Mouse (Mus musculus) urinary bladder, postnatal 0 days (tissue): ENCODE data around the gene Hoxa3. TPM values are rescaled to one million over a fixed set of nuclear protein-coding genes. Genes with fewer than 3 reads are reported as not detected.

Experiments used
- polyA plus RNA-seq: library from polyadenylated mRNA; unstranded; fragments of >200 nt; fragmentation: Nextera tagmentation; extraction: Ambion mirVana; gene quantifications from 2 replicates; pipeline ENCODE4 v1.2.1, GENCODE M21; 2015

Hoxa3 gene
- polyA plus RNA-seq: 0.46 and 0.83 TPM in 2 replicates

DNA sequence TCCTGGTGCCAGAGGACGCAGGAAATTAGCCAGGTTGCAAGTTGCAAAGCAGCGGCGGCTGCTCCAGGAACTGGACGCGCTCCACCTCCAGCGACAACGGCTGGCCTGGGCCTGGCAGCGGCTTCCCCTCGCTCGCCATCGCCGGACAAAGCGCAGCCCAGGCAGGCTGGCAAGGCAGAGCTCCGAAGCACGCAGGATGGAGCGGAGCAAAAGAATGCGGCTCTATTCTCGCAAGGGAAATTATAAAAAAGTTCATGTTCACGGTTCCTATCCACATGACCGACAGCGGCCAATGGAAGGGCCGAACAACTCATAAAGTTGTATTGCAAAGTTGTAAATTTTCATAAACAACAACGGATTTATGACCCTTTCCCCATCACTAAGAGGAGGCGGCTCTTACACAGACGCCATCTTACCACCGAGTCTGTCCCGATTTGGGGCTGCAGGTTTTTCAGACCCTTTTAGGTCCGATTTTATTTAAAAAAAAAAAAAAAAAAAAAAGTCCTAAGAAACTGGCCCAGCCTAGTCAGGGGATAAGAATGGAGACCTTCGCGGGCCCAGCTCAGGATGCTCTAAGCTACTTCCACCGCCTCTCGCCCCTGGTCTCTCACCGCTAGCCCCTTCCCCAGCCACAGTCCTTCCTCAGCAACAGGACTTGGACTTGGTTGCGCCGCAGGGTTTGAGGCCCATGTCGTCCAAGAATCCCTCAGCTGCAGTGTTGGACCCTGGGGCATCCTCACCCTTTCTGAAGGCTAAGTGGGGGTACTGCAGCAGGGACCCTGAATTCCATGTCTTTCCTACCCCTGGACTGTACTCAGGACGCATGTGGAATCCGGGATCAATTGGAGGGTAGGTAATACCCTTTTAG, at the start of gene Hoxa3, which contains the start of gene Gm28308:
Gene Hoxa3, minus strand, starts transcription at position 218 of the 868 bp plus-strand sequence.
Gene Gm28308, minus strand, starts transcription at position 221 of the 868 bp plus-strand sequence.

DNA sequence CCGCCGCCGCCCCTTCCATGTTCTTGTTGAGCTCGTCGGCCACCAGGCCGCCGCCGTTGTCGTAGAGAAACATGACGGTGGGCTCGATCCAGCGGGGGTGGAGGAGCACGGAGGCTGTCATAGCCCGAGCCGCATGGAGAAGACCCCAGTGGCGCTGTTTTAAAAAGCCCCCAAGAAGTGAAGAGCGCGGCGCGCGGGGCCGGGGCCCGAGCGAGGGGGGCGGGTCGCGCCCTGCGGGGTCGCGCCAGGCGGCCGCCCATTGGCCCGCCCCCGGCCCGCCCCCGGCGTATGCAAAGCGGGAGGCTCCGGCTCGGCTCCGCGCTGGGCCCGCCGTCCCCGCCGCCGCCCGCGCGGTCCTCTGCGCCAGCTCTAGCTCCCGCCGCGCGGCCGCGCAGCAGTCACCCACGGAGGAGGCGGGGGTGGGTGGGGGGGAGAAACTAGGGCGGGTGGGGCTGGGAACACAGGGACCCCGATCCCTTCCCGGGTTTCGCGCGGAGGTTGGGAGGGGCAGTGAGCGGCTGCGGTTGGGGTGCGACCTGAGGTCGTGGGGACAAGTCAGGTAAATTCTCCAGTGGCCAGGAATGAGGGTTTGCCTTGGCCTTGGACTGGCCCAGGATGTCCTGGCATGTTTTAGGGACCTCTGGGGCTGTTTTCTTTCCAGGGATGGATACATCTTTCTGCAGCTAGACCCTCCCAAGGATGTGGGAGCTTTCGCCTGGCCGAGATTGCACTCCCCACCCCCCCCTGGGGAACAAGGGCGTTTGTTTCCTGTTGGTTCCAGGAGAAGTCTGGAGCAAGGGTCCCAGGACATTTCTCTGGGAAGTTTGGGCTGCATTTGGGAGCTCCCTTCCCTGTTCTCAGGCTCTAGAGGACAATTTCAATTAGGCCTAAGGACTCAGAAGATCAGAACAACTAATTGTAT, 47.8 kb upstream of the Hoxa3 start, which contains the start of gene Hoxa13:
Gene Hoxa13, minus strand, starts transcription at position 227 of the 922 bp plus-strand sequence.

DNA sequence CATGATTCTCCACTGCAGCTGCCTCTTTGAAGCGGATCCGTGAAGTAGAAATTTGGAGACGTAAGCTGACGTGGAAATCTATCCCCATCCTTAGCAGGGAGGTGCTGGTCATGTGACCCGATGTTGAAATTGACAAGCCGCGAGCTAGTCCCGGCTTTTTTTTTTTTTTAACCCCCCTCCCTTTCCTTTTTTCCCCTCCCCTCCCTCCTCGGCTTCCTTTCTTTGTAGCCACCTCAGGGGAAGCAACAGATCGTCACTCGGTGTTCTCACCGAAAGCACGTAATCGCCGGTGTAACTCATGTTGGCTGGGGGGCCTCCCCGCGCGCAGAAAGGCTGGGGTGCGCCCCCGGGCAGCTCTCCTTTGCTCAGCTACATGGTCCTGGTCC, 32.6 kb upstream of the Hoxa3 start, which contains the start of gene Hoxa11:
Gene Hoxa11, minus strand, starts transcription at position 54 of the 386 bp plus-strand sequence.

DNA sequence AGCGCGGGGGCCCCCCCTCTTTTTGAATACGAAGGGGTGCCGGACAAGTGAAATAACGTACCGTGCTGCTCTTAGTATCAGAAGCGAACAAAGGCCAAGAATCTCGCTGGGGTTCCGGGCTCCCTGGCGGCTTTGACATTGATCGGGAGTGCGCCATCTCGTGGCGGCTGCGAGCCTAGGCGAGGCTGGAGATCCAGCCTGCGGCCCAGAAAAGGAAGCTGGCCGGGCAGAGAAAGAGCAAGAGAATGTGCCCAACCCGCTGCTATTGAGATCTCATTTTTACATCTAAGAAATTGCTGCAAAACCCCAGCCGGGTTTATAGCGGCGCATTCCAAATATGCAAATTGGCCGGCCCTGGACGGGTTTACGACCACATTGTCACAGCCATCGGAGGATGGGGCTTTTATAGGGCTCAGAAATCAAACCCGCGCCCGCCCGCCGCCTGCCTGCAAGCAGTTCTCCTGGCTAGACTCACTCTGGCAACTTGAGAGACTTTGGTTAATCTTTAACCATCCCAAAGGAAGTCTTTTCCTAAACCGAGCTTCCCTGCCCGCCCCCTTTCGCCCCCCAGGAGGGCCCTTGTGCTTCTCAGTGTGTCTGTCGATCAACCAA, 27.4 kb upstream of the Hoxa3 start, which contains the start of gene Hoxa10:
Gene Hoxa10, minus strand, starts transcription at position 466 of the 612 bp plus-strand sequence.

DNA sequence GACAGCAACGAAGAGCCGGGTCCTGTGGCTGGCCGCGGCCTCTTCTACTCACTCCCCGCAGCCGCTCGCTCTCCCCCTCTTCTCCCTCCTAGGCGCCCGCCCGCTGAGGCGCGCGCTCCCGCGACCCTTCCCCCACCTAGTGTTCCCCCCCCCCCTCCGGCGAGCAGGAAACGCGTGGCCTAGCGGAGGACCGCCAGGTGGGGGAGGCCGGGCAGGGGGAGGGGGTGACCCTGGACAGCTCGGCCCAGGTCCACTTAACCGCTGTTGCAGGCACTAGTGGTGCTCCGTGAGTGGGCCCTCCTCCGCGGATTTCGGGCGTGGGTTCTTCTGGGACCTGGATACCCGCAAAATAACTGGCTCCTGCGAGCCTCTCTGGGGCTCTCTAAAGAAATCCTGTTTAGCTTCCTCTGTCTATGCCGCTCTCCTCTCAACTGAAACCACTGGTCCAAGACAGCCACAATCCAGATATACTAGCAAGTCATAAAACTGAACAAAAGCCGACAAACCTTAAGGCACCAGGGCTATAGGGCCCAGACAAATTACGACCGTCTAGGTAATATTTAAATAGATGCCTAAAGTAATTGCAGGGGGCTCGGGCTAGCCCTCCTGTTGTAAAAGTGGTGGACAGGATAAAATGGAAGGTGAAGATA, 17.5 kb upstream of the Hoxa3 start, which contains the start of gene Hoxa9:
Gene Hoxa9, minus strand, starts transcription at position 574 of the 650 bp plus-strand sequence.

DNA sequence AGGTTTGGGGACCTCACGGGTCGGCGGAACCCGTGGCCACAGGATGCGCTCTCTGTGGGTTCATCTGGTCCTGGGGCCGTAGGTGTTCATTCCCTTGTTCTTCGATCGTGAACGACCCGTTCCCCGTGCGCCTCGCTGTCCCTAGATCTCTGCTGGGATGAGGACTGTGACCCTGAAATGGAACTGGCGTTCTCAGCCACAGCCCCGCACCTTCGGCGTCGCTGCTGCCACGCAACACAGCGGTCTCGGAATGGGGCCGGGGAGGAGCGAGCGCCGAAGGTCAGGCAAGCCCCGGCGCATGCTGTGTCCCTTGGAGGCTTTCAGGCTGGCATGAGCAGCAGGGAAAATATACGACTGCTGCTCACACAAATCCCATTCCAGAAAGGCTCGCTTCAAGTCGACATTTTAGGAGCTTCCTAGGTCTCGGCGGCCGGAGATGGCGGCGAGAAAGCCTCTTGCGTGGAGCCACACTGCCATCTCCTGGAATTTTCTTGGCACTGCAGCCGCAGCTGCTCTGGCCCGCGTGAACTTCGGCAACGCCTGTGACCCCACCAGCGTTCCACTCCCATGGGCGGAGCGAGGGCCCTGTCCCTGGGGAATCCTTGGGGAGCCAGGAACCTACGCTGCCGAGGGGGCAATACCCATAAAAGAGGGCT, 8.3 kb upstream of the Hoxa3 start, which contains the start of gene Hoxa7:
Gene Hoxa7, minus strand, starts transcription at position 518 of the 656 bp plus-strand sequence.

DNA sequence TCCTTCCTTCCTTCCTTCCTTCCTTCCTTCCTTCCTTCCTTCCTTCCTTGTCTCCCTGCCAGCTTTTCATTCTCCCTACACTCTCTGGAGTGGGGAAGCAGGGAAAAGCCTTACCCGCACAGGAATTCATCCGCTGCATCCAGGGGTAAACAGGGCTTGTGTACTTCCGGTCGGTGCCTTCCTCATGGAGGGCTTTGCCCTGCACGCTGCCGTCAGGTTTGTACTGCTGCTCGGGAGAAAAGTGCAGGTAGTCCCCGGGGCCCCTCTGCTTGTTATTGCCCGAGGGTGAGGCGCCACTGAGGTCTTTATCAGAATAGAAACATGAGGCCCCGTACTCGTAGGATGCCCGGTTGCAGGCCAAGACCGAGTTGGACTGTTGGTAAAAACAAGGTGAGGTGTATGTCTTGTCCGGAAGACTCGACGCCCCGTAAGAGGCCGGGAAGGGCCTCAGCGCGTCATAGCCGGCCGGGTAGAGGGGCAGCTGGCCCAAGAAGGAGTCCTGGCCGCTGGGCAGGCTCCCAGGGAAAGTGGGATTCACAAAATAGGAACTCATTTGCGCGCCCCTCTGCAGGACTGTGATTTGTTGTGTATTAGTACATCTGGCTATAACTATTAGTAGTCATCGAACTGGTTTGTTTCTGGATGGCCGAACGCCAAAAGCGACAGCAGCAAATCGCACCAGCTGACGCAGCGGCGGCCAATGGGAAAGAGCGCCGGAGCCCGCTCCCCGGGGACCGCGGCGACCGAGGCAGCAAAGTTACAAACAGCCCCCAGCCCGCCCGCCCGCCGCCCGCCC, 4.9 kb downstream of the Hoxa3 start, which contains the start of gene Hoxa6:
Gene Hoxa6, minus strand, starts transcription at position 651 of the 796 bp plus-strand sequence.

DNA sequence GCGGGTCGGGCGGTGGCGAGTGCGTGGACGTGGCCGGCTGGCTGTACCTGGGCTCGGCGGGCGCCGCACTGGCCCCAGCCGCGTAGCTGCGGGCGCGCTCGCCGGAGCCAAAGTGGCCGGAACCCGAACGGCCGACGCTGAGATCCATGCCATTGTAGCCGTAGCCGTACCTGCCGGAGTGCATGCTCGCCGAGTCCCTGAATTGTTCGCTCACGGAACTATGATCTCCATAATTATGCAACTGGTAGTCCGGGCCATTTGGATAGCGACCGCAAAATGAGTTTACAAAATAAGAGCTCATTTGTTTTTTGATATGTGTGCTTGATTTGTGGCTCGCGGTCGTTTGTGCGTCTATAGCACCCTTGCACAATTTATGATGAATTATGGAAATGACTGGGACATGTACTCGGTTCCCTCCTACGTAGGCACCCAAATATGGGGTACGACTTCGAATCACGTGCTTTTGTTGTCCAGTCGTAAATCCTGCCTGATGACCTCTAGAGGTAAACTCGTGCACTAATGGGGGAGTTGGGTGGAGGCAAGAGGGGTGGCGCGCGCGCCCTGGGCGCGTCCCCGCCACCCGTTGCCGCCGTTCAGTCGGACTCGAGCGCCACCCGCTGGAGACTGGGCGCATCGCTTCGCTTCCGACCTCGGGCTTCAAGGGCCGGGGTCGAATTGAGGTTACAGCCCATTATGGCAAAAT, 8.9 kb downstream of the Hoxa3 start, which contains the start of gene Hoxa5:
Gene Hoxa5, minus strand, starts transcription at position 538 of the 703 bp plus-strand sequence.

DNA sequence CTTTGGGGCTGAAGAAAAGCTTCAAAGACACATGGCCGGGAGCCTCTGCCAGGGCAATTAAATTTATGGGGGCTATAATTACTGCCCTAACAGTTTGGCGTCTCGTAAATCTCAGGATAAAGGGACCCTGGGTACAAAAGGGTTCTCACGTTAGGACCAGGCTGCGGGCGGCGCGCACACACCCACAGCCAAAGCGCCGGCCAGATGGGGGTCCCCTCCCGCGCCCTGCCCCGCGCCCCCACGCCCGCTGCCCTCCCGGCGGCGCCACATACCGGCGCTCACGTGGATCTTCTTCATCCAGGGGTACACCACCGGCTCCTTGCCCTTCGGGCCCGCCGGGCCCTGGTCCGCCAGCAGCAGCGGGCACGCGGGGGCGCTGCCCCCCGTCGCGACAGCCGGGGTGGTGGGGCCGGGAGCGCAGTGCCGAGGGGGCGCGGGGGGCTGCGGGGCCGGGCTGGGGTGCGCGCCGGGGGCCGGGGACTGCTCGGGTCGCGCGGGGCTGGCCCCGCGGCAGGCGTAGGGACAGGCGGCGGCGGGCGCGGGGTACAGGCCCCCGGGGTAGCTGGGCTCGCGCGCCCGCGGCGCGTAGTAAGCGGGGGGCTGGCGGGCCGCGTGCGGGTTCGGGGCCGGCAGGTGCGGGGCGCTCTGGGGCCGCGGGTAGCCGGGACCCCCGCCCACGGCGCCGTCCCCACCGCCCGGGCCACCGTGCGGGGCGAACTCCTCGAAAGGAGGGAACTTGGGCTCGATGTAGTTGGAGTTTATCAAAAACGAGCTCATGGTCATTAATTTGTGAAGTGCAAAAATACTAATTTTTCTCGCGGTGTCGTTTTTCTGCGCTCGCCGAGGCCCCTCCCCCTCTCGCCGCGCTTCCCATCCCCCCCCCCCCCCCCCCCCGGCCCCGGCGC, 22.0 kb downstream of the Hoxa3 start, which contains the start of gene Hoxa4:
Gene Hoxa4, minus strand, starts transcription at position 848 of the 905 bp plus-strand sequence.

DNA sequence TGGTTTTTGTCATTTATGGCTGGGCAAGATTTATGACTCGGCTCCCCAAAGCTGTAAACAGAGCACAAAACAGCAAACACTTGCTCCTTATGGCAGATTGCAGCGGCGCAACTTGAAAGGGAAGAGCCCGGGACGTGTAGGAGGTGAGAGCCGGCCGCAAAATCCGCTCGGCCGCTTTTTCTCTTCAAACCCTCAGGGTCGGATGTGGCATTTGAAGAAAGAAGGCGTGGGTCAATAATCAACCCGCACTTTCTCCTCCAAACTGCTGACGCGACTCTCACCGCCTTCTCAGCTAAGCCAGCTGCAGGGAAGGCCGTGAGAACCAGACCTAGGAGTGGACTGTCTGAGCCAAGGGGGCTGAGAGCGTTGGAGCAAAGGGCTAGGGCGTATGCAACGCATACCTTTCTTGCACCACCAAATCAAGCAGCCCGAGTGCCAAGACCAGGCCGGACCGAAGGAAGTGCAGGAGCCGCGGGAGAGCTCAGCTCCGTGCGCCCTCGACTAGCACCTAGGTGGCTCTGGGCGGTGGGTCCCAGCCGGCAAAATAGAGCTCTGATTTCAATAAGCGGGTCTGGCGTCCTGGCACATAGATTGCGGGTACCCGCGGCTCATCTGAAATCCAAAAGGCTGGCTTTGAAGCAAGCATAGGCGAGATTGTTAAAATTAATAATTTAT, 35.9 kb downstream of the Hoxa3 start, which contains the start of gene 5730596B20Rik:
Gene 5730596B20Rik, plus strand, starts transcription at position 438 of the 675 bp plus-strand sequence.

DNA sequence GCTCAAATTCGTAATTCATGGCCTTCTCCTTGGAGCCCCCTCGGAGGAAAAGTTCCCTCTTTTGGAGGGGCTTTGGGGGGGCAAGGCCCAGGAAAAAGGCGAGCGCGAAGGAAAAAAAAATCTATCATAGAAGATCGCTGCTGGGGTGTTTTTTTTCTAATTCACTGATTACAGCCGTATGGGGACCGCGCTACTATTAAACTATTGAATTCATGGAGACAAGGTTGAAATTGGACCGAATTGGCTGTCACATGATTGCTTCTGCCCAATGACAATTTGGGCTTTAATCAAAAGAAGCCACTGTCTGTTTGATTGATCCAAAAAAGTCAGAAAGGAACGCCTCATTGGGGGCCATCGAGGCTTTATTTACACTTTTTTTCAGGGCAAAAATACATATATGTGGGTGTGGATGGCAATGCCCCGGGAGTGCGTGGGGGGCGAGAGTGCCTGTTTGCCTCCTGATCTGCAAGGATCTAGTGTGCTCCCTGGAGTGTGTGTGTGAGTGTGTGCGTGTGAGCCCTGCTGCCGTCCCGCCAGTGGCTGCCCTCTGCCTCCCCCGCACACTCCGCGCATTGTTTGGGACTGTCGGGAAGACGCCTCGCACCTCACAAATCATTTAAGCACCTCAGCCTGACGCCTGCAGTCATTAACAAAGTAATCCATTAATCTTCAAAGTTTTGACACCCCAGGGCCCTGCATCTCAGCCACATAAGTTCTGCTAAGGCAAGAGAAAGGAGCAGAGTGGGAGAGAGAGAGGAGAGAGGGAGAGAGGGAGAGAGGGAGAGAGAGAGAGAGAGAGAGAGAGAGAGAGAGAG, 48.3 kb downstream of the Hoxa3 start, which contains the start of gene Hoxa2:
Gene Hoxa2, minus strand, starts transcription at position 206 of the 815 bp plus-strand sequence.

DNA sequence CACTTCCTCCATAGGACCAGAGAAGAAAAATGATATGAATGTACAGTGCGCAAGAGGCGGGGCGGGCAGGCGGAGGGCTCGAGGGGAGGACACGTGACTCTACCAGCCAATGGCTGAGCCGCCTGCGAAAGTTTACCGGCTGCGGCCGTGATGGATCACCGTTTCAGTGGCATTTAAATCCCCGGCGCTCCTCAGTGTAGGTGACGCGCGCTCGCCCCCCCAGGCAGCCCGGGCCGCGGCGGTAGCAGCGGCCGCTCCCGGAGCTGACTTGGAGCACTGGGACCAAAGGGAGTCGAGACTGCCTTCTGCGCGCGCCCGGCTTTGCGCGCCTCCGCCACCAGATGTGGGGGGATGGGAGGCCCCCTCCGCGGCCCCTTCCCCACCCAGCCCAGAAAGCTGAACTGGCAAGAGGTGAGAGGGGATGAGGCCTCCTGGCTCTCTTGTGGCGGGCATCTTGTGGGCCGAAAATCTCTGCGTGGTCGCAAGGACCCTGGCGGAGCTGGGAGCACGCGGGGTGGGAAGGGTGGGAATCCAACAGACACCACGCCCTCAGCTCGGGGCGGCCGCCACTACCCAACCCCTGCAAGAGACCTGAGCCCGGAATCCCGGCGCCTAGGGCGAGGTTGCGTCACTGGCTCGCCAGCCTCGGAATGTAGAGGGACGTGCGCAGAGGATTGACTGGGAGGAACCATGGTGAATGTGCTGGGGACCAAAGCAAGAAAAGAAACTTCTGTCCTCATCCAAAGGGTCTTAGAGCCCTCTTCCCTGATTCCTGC, 54.7 kb downstream of the Hoxa3 start, which contains the start of gene Hoxa1:
Gene Hoxa1, minus strand, starts transcription at position 42 of the 776 bp plus-strand sequence.

